Mouse (Mus musculus) lung, embryonic 14.5 days (tissue): Measurements from ENCODE around the gene Krt32. TPM values are rescaled to one million over a fixed set of nuclear protein-coding genes. Genes with fewer than 3 reads are reported as not detected.

ENCODE experiments used
- ATAC-seq: fragments of 200-750 bp; cut with Nextera tagmentation; 2 replicates; pipeline ENCODE4 v1.8.0; 2017; ENCODE audit warnings: mild to moderate bottlenecking, moderate TSS enrichment, moderate library complexity; ENCODE audit not compliant: insufficient read depth
- DNase-seq: peaks from one replicate; pipeline ENCODE4 v3.0.0-alpha.2; 2015
- H3K27ac ChIP-seq: fragments of 300-500 bp; sonication (generic); 2 replicates; pipeline ENCODE4 v1.5.1; 2014; ENCODE audit warnings: low read depth, mild to moderate bottlenecking, moderate library complexity
- H3K27me3 ChIP-seq: fragments of 300-500 bp; sonication (generic); 2 replicates; pipeline ENCODE4 v1.6.1; 2014; ENCODE audit warnings: low read length, control low read depth; ENCODE audit not compliant: insufficient read depth
- H3K36me3 ChIP-seq: fragments of 300-500 bp; sonication (generic); 2 replicates; pipeline ENCODE4 v1.6.1; 2014; ENCODE audit warnings: control low read depth; ENCODE audit not compliant: insufficient read depth
- H3K4me1 ChIP-seq: fragments of 300-500 bp; sonication (generic); 2 replicates; pipeline ENCODE4 v1.6.1; 2014; ENCODE audit warnings: antibody characterized with exemption, control low read depth; ENCODE audit not compliant: insufficient read depth
- H3K4me2 ChIP-seq: fragments of 300-500 bp; sonication (generic); 2 replicates; pipeline ENCODE4 v1.6.1; 2014; ENCODE audit warnings: mild to moderate bottlenecking
- H3K4me3 ChIP-seq: fragments of 300-500 bp; sonication (generic); 2 replicates; pipeline ENCODE4 v1.5.1; 2014; ENCODE audit warnings: low read depth, low read length
- H3K9ac ChIP-seq: fragments of 300-500 bp; sonication (generic); 2 replicates; pipeline ENCODE4 v1.6.1; 2014
- H3K9me3 ChIP-seq: fragments of 300-500 bp; sonication (generic); 2 replicates; pipeline ENCODE4 v1.6.1; 2016; ENCODE audit warnings: low read depth, low read length, control low read depth
- CTCF ChIP-seq: IDR thresholded peaks from 2 replicates; pipeline ENCODE4 v1.5.1; 2016; ENCODE audit warnings: antibody characterized with exemption, low read depth
- WGBS: fragments of 180-500 bp; shearing (Covaris S2); extraction: QIAGEN DNeasy Blood & Tissue Kit; methylation state at CpG from one replicate; pipeline ENCODE4 v1.1.7; 2014; 5-methylcytosine and 5-hydroxymethylcytosine counted together
- polyA plus RNA-seq: library from polyadenylated mRNA; unstranded; fragments of >200 nt; fragmentation: Nextera tagmentation; extraction: Ambion mirVana; gene quantifications from 2 replicates; pipeline ENCODE4 v1.2.1, GENCODE M21; 2014

Krt32 gene
- polyA plus RNA-seq, 1 experiment from 2014 or later = not detected

GRCm38 (mm10) chr11:100050451-100050850, 37.6 kb downstream of the Krt32 start, which contains the start of gene Krt31:
TSS of gene Krt31 (minus strand) at chr11:100050551.
- no peak within 1 kb of the TSS for H3K27ac ChIP-seq
- TF ChIP-seq CTCF = no peak
- H3K9ac ChIP-seq = no peak within 1 kb of the TSS
- H3K4me1 ChIP-seq = no peaks in the 10 kb centered on the region
- ATAC-seq = no peak
- H3K4me2 ChIP-seq = no peak within 1 kb of the TSS
- WGBS = 86% methylated on average over 3 of the region's 3 CpGs
- H3K36me3 ChIP-seq = no peaks in the 10 kb centered on the region
- no peaks in the 10 kb centered on the region for H3K9me3 ChIP-seq
- H3K4me3 ChIP-seq = no peak within 1 kb of the TSS
- DNase-seq = no peak
- no peaks in the 10 kb centered on the region for H3K27me3 ChIP-seq

GRCm38 (mm10) chr11:100047193-100047592, 40.8 kb downstream of the Krt32 start:
- no peaks in the 10 kb centered on the region for H3K4me1 ChIP-seq
- no peak overlapping the region for H3K9ac ChIP-seq
- ATAC-seq (no peak), DNase-seq (no peak)
- H3K36me3 ChIP-seq = no peaks in the 10 kb centered on the region
- H3K27ac ChIP-seq = no peak overlapping the region
- WGBS = 58% methylated on average over 2 of the region's 2 CpGs
- H3K4me2 ChIP-seq = no peak overlapping the region
- H3K4me3 ChIP-seq = no peak overlapping the region
- no peaks in the 10 kb centered on the region for H3K27me3 ChIP-seq
- H3K9me3 ChIP-seq = no peaks in the 10 kb centered on the region
- no peak for TF ChIP-seq CTCF

- H3K27ac ChIP-seq = no peak overlapping the region
- no peak for ATAC-seq
- no peaks in the 10 kb centered on the region for H3K36me3 ChIP-seq
- H3K4me1 ChIP-seq = no peaks in the 10 kb centered on the region
- no peak for DNase-seq
- TF ChIP-seq CTCF = no peak
- no peak overlapping the region for H3K9ac ChIP-seq
- H3K4me3 ChIP-seq = no peak overlapping the region
- WGBS = 54% methylated on average over 6 of the region's 6 CpGs
- no peak overlapping the region for H3K4me2 ChIP-seq
- no peaks in the 10 kb centered on the region for H3K9me3 ChIP-seq
- no peaks in the 10 kb centered on the region for H3K27me3 ChIP-seq
Measured at GRCm38 (mm10) chr11:100046303-100046866, 41.6 kb downstream of the Krt32 start.

GRCm38 (mm10) chr11:100041454-100041853, 46.6 kb downstream of the Krt32 start, which contains the start of gene Krt34:
TSS of gene Krt34 (minus strand) at chr11:100041554.
- 90% methylated on average over 6 of the region's 6 CpGs for WGBS
- Histone ChIP-seq H3K36me3 (no peaks in the 10 kb centered on the region), H3K4me3 (no peak within 1 kb of the TSS), H3K9me3 (no peaks in the 10 kb centered on the region), H3K4me2 (no peak within 1 kb of the TSS), H3K9ac (no peak within 1 kb of the TSS), H3K4me1 (no peaks in the 10 kb centered on the region), H3K27me3 (no peaks in the 10 kb centered on the region), H3K27ac (no peak within 1 kb of the TSS)
- ATAC-seq (no peak), DNase-seq (no peak)
- TF ChIP-seq CTCF = no peak

Other genes with a start within 250 kb of the Krt32 start
- gene Krtap4-16, start 236.6 kb downstream of the Krt32 start, polyA plus RNA-seq = not detected in 2 replicates
- gene Gm11568, start 230.3 kb downstream of the Krt32 start, polyA plus RNA-seq = not detected in 2 replicates
- gene Gm11559, start 223.8 kb downstream of the Krt32 start, polyA plus RNA-seq = not detected in 2 replicates
- gene Krtap9-1, start 214.8 kb downstream of the Krt32 start, polyA plus RNA-seq = not detected in 2 replicates
- gene Gm11567, start 209.0 kb downstream of the Krt32 start, polyA plus RNA-seq = not detected in 2 replicates
- not detected in 2 replicates for gene Krtap31-1, start 180.3 kb downstream of the Krt32 start, polyA plus RNA-seq
- gene Gm11565, start 173.5 kb downstream of the Krt32 start, polyA plus RNA-seq = not detected in 2 replicates
- gene Krtap31-2, start 151.9 kb downstream of the Krt32 start, polyA plus RNA-seq = not detected in 2 replicates
- gene Krtap9-5, start 139.8 kb downstream of the Krt32 start, polyA plus RNA-seq = not detected in 2 replicates
- gene Krtap29-1, start 109.2 kb downstream of the Krt32 start, polyA plus RNA-seq = not detected in 2 replicates
- gene Krtap16-1, start 101.6 kb downstream of the Krt32 start, polyA plus RNA-seq = not detected in 2 replicates
- 0.75 and 0.87 TPM in 2 replicates for gene Krtap17-1, start 94.2 kb downstream of the Krt32 start, polyA plus RNA-seq
- gene Krt33a, start 72.0 kb downstream of the Krt32 start, polyA plus RNA-seq = not detected in 2 replicates
- gene Krt33b, start 58.4 kb downstream of the Krt32 start, polyA plus RNA-seq = not detected in 2 replicates
- not detected in 2 replicates for gene Krt34, start 46.7 kb downstream of the Krt32 start, polyA plus RNA-seq
- not detected in 2 replicates for gene Krt31, start 37.7 kb downstream of the Krt32 start, polyA plus RNA-seq
- gene Krt35, start 8.0 kb upstream of the Krt32 start, polyA plus RNA-seq = not detected in 2 replicates
- gene Krt36, start 17.4 kb upstream of the Krt32 start, polyA plus RNA-seq = 0.11 TPM in 1 of 2 replicates, not detected in the other
- gene Krt13, start 33.3 kb upstream of the Krt32 start, polyA plus RNA-seq = 0.27 TPM in 1 of 2 replicates, not detected in the other
- gene Krt15, start 47.7 kb upstream of the Krt32 start, polyA plus RNA-seq = 3.9 and 4.4 TPM in 2 replicates
- 86.7 and 91.0 TPM in 2 replicates for gene Krt19, start 60.4 kb upstream of the Krt32 start, polyA plus RNA-seq
- gene Krt9, start 105.0 kb upstream of the Krt32 start, polyA plus RNA-seq = not detected in 2 replicates
- 0.31 TPM in 1 of 2 replicates, not detected in the other for gene Krt14, start 119.3 kb upstream of the Krt32 start, polyA plus RNA-seq
- not detected in 2 replicates for gene Krt16, start 160.7 kb upstream of the Krt32 start, polyA plus RNA-seq
- 2.1 and 2.9 TPM in 2 replicates for gene Krt17, start 172.8 kb upstream of the Krt32 start, polyA plus RNA-seq
- not detected in 2 replicates for gene Krt42, start 181.6 kb upstream of the Krt32 start, polyA plus RNA-seq
- 1,908 and 1,918 TPM in 2 replicates for gene Eif1, start 231.7 kb upstream of the Krt32 start, polyA plus RNA-seq
- gene Gast, start 246.2 kb upstream of the Krt32 start, polyA plus RNA-seq = not detected in 2 replicates